Mouse (Mus musculus) testis, adult 2 months (tissue): ENCODE measurements at regions not wholly inside any gene's neighbourhood (a gene's known extent, or its start where the extent isn't known, plus 50 kb on each side); places are given as distances from the start of the nearest gene placed in this dataset.

Experiments used
- CTCF ChIP-seq: fragments of 200-500 bp; IDR thresholded peaks from 2 replicates; pipeline ENCODE4 v1.5.1; 2012; ENCODE audit warnings: low read depth, mild to moderate bottlenecking, inconsistent platforms, low read length, moderate library complexity; ENCODE audit not compliant: control insufficient read depth, insufficient read depth, insufficient replicate concordance
- POLR2A ChIP-seq: fragments of 200-500 bp; IDR thresholded peaks from 2 replicates; pipeline ENCODE4 v1.6.1; 2012; ENCODE audit warnings: low read depth, mild to moderate bottlenecking, inconsistent platforms, low read length, moderate library complexity; ENCODE audit not compliant: control insufficient read depth

DNA sequence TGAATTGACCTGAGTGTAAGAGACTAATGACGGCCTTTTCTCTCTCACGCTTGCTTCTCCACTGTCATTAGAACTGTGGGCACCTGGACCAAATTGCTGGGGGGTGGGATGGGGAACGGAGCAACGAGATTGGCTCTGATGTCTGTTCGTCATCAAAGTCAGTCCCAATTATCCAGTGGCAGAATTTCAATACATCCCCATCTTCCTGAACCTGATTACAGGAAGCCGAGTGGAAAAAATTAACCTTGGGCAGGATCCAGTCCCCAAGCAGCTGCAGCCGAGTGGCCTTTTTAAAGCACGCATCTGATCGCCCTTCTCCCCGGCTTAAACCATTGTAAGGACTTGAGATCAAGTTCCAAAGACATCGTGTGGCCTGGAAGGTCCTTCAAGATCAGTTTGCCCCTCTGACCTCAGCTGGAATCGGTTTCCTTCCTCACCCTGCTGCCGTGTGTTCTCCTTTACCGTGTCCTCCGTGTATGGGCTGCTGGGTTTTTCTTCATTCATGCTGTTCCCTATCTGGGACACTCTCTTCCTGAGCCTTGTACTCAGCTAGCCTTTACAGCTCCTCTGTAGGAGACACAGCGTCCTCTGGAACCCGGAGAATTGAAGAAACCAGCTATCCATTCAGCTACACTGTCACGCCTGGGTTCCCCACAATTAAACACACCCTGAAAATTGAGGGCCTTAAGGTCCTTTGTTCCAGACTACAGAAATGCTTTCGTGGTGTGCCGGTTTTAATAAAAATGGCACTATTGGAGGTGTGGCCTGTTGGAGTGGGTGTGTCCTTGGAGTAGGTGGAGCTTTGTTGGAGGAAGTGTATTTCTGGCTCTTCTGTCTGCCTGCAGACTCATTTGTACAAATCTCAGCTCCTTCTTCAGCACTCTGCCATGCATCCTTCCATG lies 61.9 kb upstream of the Kit start:
- TF ChIP-seq CTCF (no peak), POLR2A (no peak)
